Mouse (Mus musculus) kidney, adult 2 months (tissue): ENCODE results near the gene Olfr1506.
"Not testable (repeated sequence)": the region's sequence is repeated elsewhere in the genome, so short reads cannot be mapped to it uniquely, and the experiment has no call there.

Experiments
- CTCF ChIP-seq: fragments of 200-500 bp; conservative IDR thresholded peaks from 2 replicates; pipeline ENCODE4 v1.5.1; 2011; ENCODE audit warnings: low read depth, mild to moderate bottlenecking, control low read depth, low read length, moderate library complexity, mixed read lengths; ENCODE audit not compliant: insufficient read depth, insufficient read length
- POLR2A ChIP-seq: fragments of 200-500 bp; IDR thresholded peaks from one replicate; pipeline ENCODE4 v1.6.1; 2011; ENCODE audit warnings: low read depth, low read length, control low read depth

- TF ChIP-seq POLR2A, CTCF: not testable (repeated sequence)
These were observed 37.2 kb downstream of the Olfr1506 start for GRCm38 (mm10) chr2:90187082-90187481.
